Mouse (Mus musculus) G1E (cell line): ENCODE results near the gene Kcnj6.

Experiments used
- CTCF ChIP-seq: IDR thresholded peaks from 2 replicates; pipeline ENCODE4 v1.5.1; 2012; ENCODE audit warnings: low read depth, low read length, inconsistent platforms, mixed read lengths
- POLR2AphosphoS5 ChIP-seq: IDR thresholded peaks from 2 replicates; pipeline ENCODE4 v1.6.1; 2012; ENCODE audit warnings: low read depth, low read length, inconsistent platforms; ENCODE audit not compliant: insufficient replicate concordance
- TAL1 ChIP-seq: conservative IDR thresholded peaks from 2 replicates; pipeline ENCODE4 v1.6.1; 2012; ENCODE audit warnings: low read depth, low read length, inconsistent platforms, mixed read lengths

- TF ChIP-seq CTCF (no peak), TAL1 (no peak), POLR2AphosphoS5 (no peak)
Measured at GRCm38 (mm10) chr16:94994924-94995323, 2.6 kb downstream of the Kcnj6 start.
